Mouse (Mus musculus) left cerebral cortex, adult 18-20 months (tissue): ENCODE results near the gene Ap3b1. TPM values are rescaled to one million over a fixed set of nuclear protein-coding genes. Genes with fewer than 3 reads are reported as not detected.

ENCODE experiments used
- DNase-seq, 2 experiments: peaks; one replicate each; pipeline ENCODE4 v3.0.0; 2021 to 2022; ENCODE audit warnings: low spot score in 2 of 2, mixed read lengths in 1 of 2
- total RNA-seq, 2 experiments: library from RNA; stranded (reverse); gene quantifications; 2 replicates each; pipeline ENCODE4 v1.2.3; 2021

Gene Ap3b1
- total RNA-seq, 2 experiments from 2014 or later: 44.5 to 48.7 TPM

DNA sequence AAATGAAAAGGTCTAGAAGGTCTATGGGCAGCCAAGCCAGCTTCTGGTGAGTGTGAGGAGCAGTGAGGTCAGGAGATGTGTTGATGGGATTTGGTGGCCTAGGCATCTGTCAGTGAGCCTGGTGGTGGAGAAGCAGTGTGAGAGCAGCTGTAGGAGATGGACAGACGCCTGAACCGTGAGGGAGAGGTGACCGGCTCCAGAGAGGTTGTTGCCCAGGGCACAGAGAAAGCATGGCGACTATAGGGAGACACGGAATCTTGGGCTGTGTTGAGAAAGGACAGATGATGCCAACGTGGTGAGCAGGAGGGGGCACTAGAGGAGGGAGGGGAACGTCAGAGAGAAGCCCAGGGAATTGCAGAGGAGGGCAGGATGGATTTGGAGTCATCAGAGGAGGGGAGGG is 13.3 kb downstream of the Ap3b1 start:
- no peak for DNase-seq

DNA sequence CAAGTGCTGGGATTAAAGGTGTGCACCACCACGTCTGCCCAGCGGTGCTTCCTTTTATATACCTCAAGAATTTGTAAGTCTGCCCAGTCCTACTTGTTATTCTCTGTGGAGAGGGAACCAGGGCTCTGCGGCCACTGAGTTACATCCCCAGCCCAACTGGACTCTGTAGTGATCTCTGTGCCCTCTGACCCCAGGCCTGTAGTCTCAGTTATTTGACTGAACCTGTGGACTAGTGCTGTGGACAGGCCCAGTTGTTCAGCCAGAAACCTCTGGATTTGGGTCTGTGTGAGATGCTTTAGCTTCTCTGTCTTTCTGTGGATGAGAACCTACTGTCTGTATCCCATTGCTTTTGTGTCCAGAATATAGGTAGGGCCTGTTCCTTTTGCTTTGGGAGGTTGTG is 15.4 kb downstream of the Ap3b1 start:
- DNase-seq: no peak

DNA sequence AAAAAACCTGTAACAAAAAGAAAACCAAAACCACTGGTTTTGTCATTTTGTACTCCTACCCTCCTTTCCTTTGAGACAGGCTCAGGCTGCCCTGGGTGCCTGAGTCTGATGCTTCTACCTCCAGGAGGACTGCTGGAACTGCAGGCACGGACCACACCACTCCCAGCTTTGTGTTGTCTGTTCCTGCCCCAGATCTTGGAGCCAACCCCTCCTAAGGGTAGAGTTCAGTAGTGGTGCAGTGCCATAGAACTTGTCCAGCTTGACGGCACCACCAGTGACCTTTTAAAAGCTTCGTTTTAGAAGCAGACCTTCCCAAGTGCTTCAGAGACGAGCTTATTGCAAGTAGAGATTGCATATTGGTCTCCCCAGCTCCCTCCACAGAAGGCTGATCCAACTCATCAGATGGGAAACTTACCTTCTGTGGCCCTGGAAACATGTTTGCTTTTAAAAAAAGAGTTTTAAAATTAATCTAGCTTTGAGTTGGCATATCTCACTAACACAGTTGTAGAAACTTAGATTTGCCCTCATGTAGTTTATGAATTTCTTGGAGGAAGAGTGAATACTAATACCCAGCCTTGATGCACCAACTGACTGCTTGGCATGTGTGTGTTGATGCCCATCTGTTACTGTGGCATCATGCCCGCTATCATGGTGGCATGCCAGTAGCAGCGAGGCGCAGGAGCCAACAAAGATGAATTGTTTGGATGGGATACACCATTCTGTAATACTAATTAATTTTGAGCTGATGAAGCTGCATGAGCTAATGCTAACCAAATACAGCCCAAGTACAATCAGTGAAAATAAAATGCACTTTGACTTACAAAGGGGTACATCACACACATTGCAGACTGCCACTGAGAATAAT is 17.0 kb downstream of the Ap3b1 start:
- peak; percentile 53 to 54 for DNase-seq

DNA sequence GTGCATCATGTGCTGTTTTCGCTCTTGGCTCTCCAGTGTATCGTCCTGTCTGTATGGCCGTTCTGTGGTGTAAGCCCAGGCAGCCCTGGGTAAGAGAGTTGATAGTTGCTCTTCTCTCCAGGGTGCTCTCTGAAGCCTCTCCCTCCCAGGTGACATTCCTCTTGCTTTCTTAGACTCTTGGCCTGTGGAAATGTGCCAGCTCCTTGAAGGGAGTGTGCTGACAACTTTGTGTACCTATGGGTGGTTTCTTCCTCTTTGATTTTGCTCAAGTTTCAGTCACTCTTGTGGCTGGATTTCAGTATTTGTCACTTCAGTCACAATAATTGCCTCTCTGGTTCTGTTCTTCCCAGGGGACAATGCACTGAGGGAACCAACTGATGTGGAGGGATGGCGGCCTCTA is 20.2 kb downstream of the Ap3b1 start:
- DNase-seq: no peak

DNA sequence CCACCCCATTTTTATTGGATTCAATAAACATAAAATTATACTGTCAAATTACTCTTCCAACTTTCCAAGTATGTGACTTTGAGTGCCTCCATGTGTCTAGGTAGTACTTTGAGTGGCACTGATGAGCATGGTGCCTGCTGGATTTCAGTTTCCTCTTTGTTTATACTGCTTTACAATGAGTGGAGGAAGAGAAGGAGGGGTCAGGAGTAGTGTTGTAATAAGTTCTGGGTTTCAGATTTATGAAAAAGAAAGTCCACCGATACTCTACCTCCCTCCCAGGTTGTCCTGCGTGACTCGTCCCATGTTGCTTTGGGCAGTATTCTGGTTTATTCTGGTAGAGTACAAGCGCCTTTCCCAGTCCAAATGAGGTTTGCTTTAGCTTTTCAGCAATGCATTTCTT is 22.7 kb downstream of the Ap3b1 start:
- no peak for DNase-seq

DNA sequence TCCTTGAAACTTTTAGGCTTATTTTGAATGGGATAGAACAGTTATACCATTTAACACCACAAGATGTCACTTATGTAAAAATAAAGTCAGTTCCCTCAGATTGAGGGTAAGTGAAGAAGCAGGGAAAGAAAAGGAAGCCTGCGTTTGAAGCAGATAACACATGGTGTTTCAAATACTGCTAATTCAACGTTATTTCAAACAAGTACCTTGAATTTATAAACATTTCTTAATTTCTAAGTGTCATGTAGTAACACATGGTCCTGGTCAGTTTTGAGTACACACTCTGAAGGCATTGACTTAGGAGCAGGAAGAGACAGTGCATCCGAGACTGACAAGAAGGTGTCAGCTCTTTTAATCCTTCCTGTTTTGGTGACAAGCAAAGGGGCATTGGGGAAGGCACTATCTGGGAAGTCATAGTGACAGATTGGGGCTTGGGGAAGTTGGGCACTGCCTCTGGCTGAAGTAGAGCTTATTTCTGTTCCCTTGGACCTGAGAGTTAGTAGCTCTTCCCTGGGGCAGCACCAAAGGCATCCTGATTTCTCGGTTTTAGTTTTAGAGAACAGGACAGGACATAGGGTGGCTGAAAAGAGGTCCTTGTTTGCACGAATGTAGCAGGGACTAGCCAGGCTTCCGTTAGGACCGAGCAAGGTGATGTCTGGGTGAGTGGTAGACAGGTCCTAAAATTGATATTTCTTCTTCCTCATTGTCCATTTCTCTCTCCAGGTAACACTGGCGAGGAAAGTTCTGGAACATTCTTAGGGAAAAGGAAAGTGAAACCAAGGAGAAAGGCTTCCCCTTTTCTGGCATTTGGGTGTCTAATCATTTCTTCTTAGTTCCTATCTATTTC is 23.3 kb downstream of the Ap3b1 start:
- DNase-seq: no peak

DNA sequence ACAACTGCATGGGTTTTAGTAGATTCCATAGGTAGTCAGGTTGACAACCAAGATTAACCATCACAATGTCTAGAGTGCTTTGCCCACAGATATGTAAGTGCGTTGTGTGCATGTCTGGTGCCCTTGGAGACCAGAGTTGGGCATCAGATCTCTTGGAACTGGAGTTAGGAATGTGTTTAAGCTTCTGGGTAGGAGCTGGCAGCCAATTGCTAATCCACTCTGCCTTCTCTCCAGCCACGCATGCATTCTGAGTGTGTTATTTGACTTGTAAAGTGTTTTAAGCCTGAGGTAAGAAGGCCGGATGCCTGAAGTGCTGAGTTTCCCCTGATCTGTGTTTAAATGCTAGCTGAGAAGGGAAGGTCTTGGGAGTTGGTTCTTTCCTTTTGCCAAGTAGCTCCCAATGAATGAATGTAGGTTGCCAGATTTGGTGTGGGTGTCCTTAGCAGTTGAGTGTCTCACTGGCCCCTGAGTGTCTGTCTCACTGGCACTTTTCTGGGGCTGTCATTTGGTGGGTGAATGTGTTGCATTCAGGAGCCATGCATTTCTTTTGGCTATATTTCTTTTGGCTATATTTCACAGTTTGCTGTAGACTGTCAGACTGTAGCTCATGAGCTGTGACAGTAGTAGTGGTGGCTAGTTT is 26.3 kb downstream of the Ap3b1 start:
- DNase-seq: peak; percentile 23 to 32

DNA sequence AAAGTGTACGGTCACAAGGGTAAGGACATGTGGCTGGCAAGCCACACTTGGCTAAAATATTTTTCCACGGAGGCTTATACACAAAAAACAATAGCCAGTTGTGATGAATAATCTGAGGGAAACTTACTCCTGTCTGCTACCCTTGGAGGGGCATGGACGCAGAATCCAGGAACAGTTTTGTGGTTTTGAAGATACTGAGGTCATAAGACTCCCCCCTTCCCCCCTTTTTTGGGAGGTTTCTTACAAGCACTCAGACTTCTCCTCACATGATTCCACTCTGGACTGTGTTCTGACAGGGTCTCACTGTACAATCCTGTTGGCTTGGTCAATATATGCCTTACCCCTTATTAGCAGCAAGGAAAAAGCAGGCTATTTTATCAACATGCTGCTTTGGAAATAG is 29.8 kb downstream of the Ap3b1 start:
- DNase-seq: no peak

DNA sequence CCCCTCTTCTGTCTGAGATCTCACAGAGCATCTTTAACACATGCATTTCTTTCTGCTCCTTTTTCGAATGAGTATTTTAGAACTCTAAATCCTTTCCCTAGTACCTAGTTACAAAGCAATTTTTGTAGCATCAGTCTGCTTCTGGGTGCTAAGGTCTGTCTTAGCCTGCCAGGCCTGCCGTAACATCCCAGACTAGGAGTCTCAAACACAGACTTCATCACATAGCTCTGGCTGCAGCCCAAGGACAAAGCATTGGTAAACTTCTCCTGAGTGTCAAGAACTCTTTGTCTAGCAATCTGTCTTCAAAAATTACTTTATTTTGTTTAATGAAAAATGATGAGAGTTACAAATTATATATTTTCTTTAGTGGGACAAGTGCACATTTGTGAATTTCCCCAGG is 30.8 kb downstream of the Ap3b1 start:
- DNase-seq: no peak

DNA sequence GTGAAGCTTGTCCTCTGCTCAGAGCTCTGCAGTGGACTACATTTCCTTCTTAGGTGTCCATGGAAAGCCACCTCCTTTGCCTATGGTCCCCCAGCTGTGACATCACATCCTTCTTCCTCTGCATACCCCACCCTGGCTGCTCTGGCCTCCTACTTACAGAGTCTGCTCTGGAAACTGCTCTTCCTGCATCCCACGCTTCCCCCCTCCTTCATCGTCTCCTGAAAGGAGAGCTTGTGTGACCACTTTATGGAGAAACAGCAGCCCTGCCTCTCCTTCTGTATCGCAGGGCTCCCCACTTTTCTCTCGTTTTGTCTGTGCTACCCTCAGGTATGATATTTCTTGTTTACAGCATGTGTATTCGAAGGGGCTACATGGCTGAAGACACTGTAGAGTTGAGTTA is 33.5 kb downstream of the Ap3b1 start:
- no peak for DNase-seq

DNA sequence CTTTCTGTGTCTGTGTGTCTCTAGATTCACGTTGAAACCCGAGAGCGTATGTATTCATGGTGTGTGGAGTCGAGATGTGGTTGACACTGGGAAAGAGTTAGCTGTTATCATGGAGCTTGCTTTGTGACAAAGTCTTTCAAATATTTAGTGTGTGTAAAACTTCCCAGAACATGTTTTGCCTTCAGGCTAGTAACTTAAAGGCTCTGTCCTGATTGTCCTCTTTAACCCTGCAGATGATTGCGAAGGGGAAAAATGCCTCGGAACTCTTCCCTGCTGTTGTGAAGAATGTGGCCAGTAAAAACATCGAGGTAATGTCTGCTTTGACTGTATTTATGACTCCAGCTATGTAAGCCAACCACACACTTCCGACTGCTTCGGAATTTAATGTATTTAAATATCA is 35.7 kb downstream of the Ap3b1 start:
- DNase-seq: no peak

DNA sequence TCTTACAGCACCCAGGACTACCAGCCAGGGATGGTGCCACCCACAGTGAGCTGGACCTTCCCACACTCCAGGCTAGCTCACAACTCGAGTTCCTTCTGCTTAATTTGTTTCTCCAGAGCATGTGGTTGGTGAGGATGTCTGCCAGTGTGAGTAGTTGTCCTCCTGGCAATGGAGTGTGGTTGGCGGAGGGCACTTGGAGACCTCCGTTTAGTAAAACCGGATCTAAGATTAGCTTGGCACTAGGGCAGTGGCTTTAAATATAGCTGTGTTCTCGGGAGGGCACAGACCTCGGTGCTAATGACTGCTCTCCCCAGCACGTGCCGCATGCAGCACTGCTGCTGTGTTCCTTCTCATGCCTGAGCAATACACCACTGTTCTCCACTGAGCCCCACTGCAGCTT is 37.0 kb downstream of the Ap3b1 start:
- peak; percentile 23 to 58 for DNase-seq

DNA sequence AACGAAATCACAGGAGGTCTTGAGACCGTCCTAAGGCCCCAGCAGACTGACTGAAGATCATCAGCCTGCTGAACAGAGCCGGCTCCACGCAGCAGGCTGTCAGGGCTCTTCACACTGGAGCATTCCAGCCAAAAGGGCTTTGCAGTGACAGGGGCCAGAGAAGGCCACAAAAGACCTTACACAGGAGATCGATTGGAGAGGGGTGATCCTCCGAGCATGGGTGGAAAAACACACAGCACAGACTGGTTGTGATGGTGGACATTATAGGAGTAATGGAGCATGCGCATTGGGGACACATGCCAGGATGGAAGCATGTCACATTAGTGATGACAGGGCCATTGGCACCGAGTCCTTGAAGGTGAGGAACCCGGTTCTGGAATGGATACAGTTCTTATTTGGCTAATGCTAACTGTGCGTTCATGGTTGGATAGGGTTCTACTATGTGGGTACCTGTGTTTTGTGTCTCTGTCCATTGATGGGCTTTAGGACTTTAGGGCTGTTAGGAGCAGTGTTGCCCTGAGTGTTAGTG is 37.7 kb downstream of the Ap3b1 start:
- DNase-seq: no peak

DNA sequence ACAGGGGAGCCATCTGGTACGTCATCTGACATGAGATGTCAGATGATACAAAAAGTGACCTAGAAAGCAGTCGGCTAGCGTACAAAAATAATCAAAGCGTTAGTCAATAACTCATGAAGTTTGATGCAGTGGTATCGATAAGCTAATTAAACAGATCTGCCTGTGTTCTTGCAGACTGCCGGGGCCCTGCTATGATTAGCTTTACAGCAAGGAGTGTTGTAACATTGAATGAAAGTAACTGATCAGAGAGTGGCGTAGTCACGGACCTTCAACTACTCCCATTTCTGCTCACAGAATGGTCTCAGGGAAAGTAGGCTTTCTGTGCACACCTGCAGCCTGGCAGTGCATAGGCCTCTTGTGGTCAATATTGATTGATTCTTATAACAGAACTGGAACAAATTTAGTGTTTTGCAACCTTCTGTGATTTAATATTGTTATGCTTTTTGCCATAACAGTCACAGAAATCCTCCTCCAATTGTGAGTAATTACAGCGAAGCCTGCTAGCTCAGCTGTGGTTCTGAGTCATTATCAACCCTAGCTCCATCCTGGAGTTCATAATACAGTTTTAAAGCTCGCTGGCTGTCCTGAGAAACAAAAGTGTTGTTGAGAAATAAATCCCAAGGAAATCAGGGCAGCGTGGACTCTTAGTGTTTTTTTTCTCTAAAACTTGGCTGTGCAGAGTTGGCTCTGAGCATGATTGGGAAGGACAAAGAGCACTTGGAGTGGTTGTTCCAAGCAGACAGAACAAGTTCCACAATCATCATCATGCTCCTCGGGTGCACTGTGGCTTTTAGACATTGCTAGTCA is 40.0 kb downstream of the Ap3b1 start:
- DNase-seq: no peak

DNA sequence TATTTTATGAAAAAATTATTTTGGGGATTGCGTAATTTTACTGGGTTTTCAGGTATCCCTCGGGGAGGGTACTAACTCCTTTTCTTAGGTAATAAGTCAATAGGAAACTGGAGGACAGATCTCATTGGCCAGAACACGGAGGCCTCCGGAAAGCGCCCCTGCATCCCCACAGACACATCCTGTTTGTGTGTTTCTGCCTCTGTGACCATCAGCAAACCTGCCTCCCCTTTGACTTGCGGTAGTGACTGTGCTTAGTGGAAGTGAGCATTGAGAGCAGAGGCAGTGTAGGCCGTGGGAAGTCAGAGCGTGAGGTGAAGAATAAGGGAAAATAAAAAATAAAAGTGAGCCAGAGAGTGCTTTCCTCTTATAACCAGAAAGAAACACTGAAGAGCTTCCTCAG is 41.7 kb downstream of the Ap3b1 start:
- no peak for DNase-seq

DNA sequence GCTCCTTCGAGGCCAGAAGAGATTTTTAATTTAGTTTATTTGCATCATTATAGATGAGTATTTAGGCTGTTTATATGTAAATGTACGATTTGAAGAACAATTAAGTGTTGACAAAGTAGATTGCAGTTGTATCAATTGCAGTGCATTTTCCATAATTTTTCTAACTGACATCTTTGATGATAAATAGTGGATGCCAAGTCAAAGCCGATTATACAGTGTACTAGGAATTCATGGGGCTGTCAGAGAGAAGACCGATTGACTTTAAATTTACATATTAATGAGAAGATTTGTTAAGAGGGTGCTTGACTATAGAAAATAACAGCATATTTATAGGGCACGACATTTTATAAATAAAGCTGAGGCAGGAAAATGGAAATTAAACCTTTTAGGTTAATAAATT is 64.8 kb downstream of the Ap3b1 start:
- DNase-seq: no peak

DNA sequence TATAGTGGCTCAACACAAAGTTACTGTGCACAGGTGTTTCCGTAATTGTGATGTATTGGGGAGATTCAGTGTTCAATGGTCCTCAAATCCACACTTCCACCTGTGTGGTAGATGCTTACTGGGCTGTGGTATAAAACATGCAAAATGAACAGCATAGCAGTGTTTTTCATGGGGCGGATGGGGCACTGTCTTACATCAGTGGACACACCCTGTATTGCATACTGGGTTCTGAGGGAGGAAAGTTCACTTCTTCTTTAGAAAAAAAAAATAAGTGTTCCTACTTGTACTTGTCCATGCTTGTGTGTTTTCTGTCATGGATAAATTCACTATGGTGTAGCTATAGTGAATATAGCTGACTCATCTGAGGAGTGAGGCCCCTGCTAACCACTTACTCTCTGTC is 70.8 kb downstream of the Ap3b1 start:
- DNase-seq: no peak

DNA sequence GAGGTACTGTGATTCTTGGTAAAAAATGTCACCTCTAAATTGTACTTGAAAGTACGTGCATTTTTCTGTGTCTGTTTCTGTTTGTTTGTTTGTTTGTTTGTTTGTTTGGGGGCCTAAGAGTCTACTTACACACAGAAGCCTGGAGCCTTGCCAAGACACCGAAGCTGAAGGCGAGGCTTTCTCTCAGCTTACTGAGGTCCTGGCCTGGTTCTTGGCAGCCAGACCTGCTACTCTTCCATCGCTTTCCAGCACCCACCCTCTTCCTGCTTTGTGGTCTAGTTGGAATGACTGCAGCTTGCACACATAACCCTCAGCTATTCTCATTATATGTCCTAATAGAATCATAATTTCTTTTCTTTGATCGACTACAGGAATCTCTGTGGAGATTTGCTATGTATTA is 80.6 kb downstream of the Ap3b1 start:
- no peak for DNase-seq

DNA sequence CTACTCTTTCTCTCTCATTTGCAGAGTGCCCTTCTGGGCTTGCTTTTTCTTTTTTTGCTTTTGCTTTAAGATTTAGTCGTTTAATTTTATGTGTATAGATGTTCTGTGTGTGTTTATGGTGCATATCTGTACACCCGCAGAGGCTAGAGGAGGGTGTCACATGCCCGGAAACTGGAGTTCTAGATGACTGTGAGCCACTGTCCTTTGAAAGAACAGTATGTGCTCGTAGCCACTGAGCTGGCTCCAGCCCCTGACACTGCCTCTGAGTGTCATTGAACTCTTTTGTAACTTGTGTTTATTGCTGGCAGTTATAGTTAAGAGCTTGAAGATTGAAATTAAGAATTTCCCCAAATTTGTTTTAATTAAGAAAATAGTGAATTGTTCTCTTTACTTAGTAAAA is 82.4 kb downstream of the Ap3b1 start:
- no peak for DNase-seq

DNA sequence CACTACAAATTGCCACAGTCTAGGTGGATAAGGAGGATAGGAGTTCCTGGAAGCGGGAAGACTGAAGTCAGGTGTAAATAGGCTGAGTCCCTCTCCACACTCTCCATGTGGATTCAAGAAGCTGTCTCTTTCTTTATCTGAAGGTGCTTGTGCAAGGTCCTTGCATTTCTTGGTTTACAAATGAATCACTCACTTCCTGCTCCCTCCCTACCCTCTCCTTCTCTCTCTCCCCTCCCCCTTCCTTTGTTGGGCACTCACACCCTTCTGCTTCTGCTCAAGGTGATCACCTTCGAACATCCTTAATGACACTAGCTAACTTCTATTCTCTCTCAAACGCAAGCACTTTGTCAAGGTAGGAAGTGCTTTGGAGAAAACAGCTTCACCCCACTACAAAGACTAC is 84.7 kb downstream of the Ap3b1 start:
- no peak for DNase-seq

DNA sequence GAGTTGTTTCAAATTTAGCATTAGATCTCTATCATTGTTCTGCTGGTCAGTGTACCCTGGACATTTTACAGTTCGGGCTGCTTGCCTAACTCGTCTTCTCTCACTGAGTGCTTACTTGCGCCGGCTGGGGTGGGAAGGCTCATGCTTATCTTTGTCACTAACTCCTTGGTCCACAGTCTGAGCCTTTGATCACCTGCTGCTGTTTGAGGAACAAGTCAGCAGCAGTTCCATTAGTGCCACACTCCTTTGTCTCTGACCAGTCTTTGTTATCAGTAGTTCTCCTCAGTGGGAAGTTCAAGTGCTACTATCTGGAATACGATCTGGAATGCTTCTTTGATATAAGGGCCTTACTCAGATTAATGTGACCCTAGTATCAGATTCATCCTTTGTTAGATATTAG is 86.3 kb downstream of the Ap3b1 start:
- no peak for DNase-seq
